Mouse (Mus musculus) CH12.LX (cell line): ENCODE results near the gene Elavl2. TPM values are rescaled to one million over a fixed set of nuclear protein-coding genes. Genes with fewer than 3 reads are reported as not detected.

Experiments
- DNase-seq: peaks from one replicate; pipeline ENCODE4 v3.0.0-alpha.2; 2013; ENCODE audit errors: extremely low read depth
- H3K27ac ChIP-seq: 2 replicates; pipeline ENCODE4 v1.5.1; 2012; ENCODE audit warnings: low read depth, mild to moderate bottlenecking, control low read depth, moderate library complexity; ENCODE audit not compliant: insufficient read depth
- H3K27me3 ChIP-seq: replicated peaks from 2 replicates; pipeline ENCODE3; 2012; ENCODE audit warnings: inconsistent platforms
- H3K36me3 ChIP-seq, 2 experiments: replicated peaks in 1 of 2; 2 replicates each; pipeline versions ENCODE3 to v1.6.1; 2012; ENCODE audit warnings: inconsistent platforms in 1 of 2, low read length in 1 of 2, mild to moderate bottlenecking in 1 of 2, mixed read lengths in 1 of 2, moderate library complexity in 1 of 2; ENCODE audit not compliant: control insufficient read depth in 1 of 2, insufficient read depth in 1 of 2
- H3K4me1 ChIP-seq, 2 experiments: 2 replicates each; pipeline ENCODE4 v1.6.1; 2012; ENCODE audit warnings: inconsistent platforms in 1 of 2, moderate library complexity in 1 of 2; ENCODE audit not compliant: insufficient read depth in 2 of 2, control insufficient read depth in 1 of 2
- H3K4me2 ChIP-seq: 2 replicates; pipeline ENCODE4 v1.6.1; 2012; ENCODE audit warnings: low read depth, mild to moderate bottlenecking, control low read depth; ENCODE audit not compliant: poor library complexity, insufficient read depth, severe bottlenecking
- H3K4me3 ChIP-seq, 3 experiments: fragments of 150-350 bp in 1 of 3; sonication (generic) in 1 of 3; replicated peaks in 1 of 3; 2 replicates each; pipeline versions ENCODE3 to v1.5.1; 2011 to 2012; ENCODE audit warnings: low read depth in 2 of 3, low read length in 2 of 3, mild to moderate bottlenecking in 2 of 3, moderate library complexity in 2 of 3, control low read depth in 1 of 3, improper control_type of control experiment in 1 of 3, inconsistent platforms in 1 of 3, mixed read lengths in 1 of 3; ENCODE audit not compliant: poor library complexity in 1 of 3
- H3K79me2 ChIP-seq: replicated peaks from 2 replicates; pipeline ENCODE4 v1.6.1; 2012; ENCODE audit warnings: mild to moderate bottlenecking, moderate library complexity; ENCODE audit not compliant: control insufficient read depth, poor library complexity, insufficient read depth, severe bottlenecking; ENCODE audit errors: extremely low read depth
- H3K9ac ChIP-seq: 2 replicates; pipeline ENCODE4 v1.6.1; 2012; ENCODE audit warnings: low read depth, mild to moderate bottlenecking, control low read depth, moderate library complexity; ENCODE audit not compliant: insufficient read depth
- H3K9me3 ChIP-seq: replicated peaks from 2 replicates; pipeline ENCODE3; 2012; ENCODE audit warnings: low read length, inconsistent platforms, mixed read lengths
- CHD1 ChIP-seq: IDR thresholded peaks from 2 replicates; pipeline ENCODE4 v1.6.1; 2012; ENCODE audit warnings: low read depth, low read length, improper control_type of control experiment, inconsistent platforms
- CHD2 ChIP-seq: IDR thresholded peaks from 2 replicates; pipeline ENCODE4 v1.6.1; 2011; ENCODE audit warnings: low read length, improper control_type of control experiment
- E2F4 ChIP-seq: IDR thresholded peaks from 2 replicates; pipeline ENCODE4 v1.6.1; 2011; ENCODE audit warnings: low read depth, low read length, improper control_type of control experiment; ENCODE audit not compliant: insufficient replicate concordance
- EP300 ChIP-seq: IDR thresholded peaks from 2 replicates; pipeline ENCODE4 v1.6.1; 2011; ENCODE audit warnings: low read length, improper control_type of control experiment
- GABPA ChIP-seq: IDR thresholded peaks from 2 replicates; pipeline ENCODE4 v1.6.1; 2012; ENCODE audit warnings: low read depth, low read length, improper control_type of control experiment, inconsistent platforms; ENCODE audit not compliant: insufficient replicate concordance
- JUND ChIP-seq: conservative IDR thresholded peaks from 2 replicates; pipeline ENCODE4 v1.6.1; 2011; ENCODE audit warnings: low read depth, low read length, improper control_type of control experiment
- KAT2A ChIP-seq: IDR thresholded peaks from 2 replicates; pipeline ENCODE4 v1.6.1; 2012; ENCODE audit warnings: low read length, improper control_type of control experiment, inconsistent platforms; ENCODE audit not compliant: insufficient replicate concordance
- MAFK ChIP-seq: IDR thresholded peaks from 2 replicates; pipeline ENCODE4 v1.6.1; 2011; ENCODE audit warnings: low read length, improper control_type of control experiment; ENCODE audit not compliant: insufficient replicate concordance
- MAX ChIP-seq: IDR thresholded peaks from 2 replicates; pipeline ENCODE4 v1.6.1; 2011; ENCODE audit warnings: low read length, improper control_type of control experiment
- MAZ ChIP-seq: IDR thresholded peaks from 2 replicates; pipeline ENCODE4 v1.6.1; 2012; ENCODE audit warnings: low read depth, mild to moderate bottlenecking, inconsistent platforms, low read length, improper control_type of control experiment, moderate library complexity
- MEF2A ChIP-seq: IDR thresholded peaks from 2 replicates; pipeline ENCODE4 v1.6.1; 2014; ENCODE audit warnings: low read depth, mild to moderate bottlenecking, inconsistent platforms, low read length, improper control_type of control experiment, borderline replicate concordance
- MXI1 ChIP-seq: IDR thresholded peaks from 2 replicates; pipeline ENCODE4 v1.6.1; 2011; ENCODE audit warnings: mild to moderate bottlenecking, low read depth, low read length, improper control_type of control experiment
- MYC ChIP-seq: IDR thresholded peaks from 2 replicates; pipeline ENCODE4 v1.6.1; 2011; ENCODE audit warnings: low read depth, mild to moderate bottlenecking, improper control_type of control experiment, low read length
- NELFE ChIP-seq: IDR thresholded peaks from 2 replicates; pipeline ENCODE4 v1.6.1; 2011; ENCODE audit warnings: low read depth, low read length, improper control_type of control experiment
- POLR2AphosphoS2 ChIP-seq: IDR thresholded peaks from 2 replicates; pipeline ENCODE4 v1.6.1; 2011; ENCODE audit warnings: low read depth, low read length, improper control_type of control experiment
- RAD21 ChIP-seq: IDR thresholded peaks from 2 replicates; pipeline ENCODE4 v1.6.1; 2011; ENCODE audit warnings: low read depth, mild to moderate bottlenecking, low read length, improper control_type of control experiment, moderate library complexity
- RCOR1 ChIP-seq: conservative IDR thresholded peaks from 2 replicates; pipeline ENCODE4 v1.6.1; 2012; ENCODE audit warnings: low read depth, mild to moderate bottlenecking, inconsistent platforms, low read length, improper control_type of control experiment
- SIN3A ChIP-seq: IDR thresholded peaks from 2 replicates; pipeline ENCODE4 v1.6.1; 2012; ENCODE audit warnings: low read length, improper control_type of control experiment, inconsistent platforms
- SMC3 ChIP-seq: IDR thresholded peaks from 2 replicates; pipeline ENCODE4 v1.6.1; 2011; ENCODE audit warnings: low read depth, low read length, improper control_type of control experiment
- TBP ChIP-seq: conservative IDR thresholded peaks from 2 replicates; pipeline ENCODE4 v1.6.1; 2011; ENCODE audit warnings: low read depth, low read length, improper control_type of control experiment
- TCF12 ChIP-seq: IDR thresholded peaks from 2 replicates; pipeline ENCODE4 v1.6.1; 2014; ENCODE audit warnings: low read depth, mild to moderate bottlenecking, inconsistent platforms, low read length, improper control_type of control experiment
- UBTF ChIP-seq: IDR thresholded peaks from 2 replicates; pipeline ENCODE4 v1.6.1; 2012; ENCODE audit warnings: low read depth, mild to moderate bottlenecking, inconsistent platforms, low read length, improper control_type of control experiment, moderate library complexity
- USF1 ChIP-seq: IDR thresholded peaks from 2 replicates; pipeline ENCODE4 v1.6.1; 2014; ENCODE audit warnings: low read depth, mild to moderate bottlenecking, inconsistent platforms, low read length, improper control_type of control experiment
- ZMIZ1 ChIP-seq: IDR thresholded peaks from 2 replicates; pipeline ENCODE4 v1.6.1; 2012; ENCODE audit warnings: low read depth, mild to moderate bottlenecking, inconsistent platforms, low read length, improper control_type of control experiment
- dilution Hi-C: fragments of 300-500 bp; cut with MboI; formaldehyde crosslinking; loops from 2 replicates; pipeline ENCODE4 v1.14.3; 2020; ENCODE audit warnings: low sequenced_read_pairs; ENCODE audit not compliant: extremely low pct_unique_long_range_greater_than_20kb, extremely low pct_ligation_motif_present
- in situ Hi-C: fragments of 300-500 bp; cut with MboI; formaldehyde crosslinking; loops from 3 replicates; pipeline ENCODE4 v1.14.3; 2019; ENCODE audit warnings: low sequenced_read_pairs, low pct_ligation_motif_present, low pct_unique_long_range_greater_than_20kb, mixed read lengths
- polyA plus RNA-seq: library from polyadenylated mRNA; unstranded; fragments of >175 nt; gene quantifications from 2 replicates; pipeline ENCODE4 v1.2.1, GENCODE M21; 2012; ENCODE audit warnings: low read depth; ENCODE audit not compliant: insufficient read length
- total RNA-seq, 2 experiments: library from RNA; depleted of rRNA; stranded (reverse); fragments of 300-350 nt in 1 of 2; fragments of >200 nt in 1 of 2; gene quantifications; 2 replicates each; pipeline ENCODE4 v1.2.3; 2012 to 2014

Elavl2 gene
- total and polyA plus RNA-seq, 3 experiments: not detected

- DNase-seq: no peak
- Histone ChIP-seq H3K27ac (no peak overlapping the region), H3K9ac (no peak overlapping the region), H3K36me3 (no peaks in the 10 kb centered on the region), H3K4me2 (no peak overlapping the region)
- in situ Hi-C loops: no loop called here
- TF ChIP-seq CHD2 (no peak), MAX (no peak), GABPA (no peak), POLR2AphosphoS2 (no peak), MAFK (no peak), SIN3A (no peak), MAZ (no peak), TBP (no peak), KAT2A (no peak), RCOR1 (no peak), UBTF (no peak), JUND (no peak), TCF12 (no peak), USF1 (no peak), MYC (no peak)
- TF ChIP-seq, all 38 proteins: peak for 0
- no peak overlapping the region for H3K4me3 ChIP-seq
- no peaks in the 10 kb centered on the region for H3K79me2 ChIP-seq
- no peaks in the 10 kb centered on the region for H3K4me1 ChIP-seq
- H3K9me3 ChIP-seq: peaks cover 40% of the 10 kb centered on the region
- dilution Hi-C loops: no loop called here
- no peaks in the 10 kb centered on the region for H3K27me3 ChIP-seq
Observed at GRCm38 (mm10) chr4:91379559-91379958, 21.0 kb downstream of the Elavl2 start.

GRCm38 (mm10) chr4:91376317-91376910 is 24.2 kb downstream of the Elavl2 start:
- H3K9me3 ChIP-seq: peaks cover 58% of the 10 kb centered on the region
- no peaks in the 10 kb centered on the region for H3K27me3 ChIP-seq
- in situ Hi-C loops: no loop called here
- no peaks in the 10 kb centered on the region for H3K4me1 ChIP-seq
- no peak overlapping the region for H3K9ac ChIP-seq
- no peak for DNase-seq
- H3K4me3 ChIP-seq: no peak overlapping the region
- H3K79me2 ChIP-seq: no peaks in the 10 kb centered on the region
- no peak for TF ChIP-seq GABPA
- TF ChIP-seq TCF12: no peak
- no peak for TF ChIP-seq UBTF
- TF ChIP-seq EP300: no peak
- TF ChIP-seq MYC: no peak
- no peak for TF ChIP-seq SIN3A
- TF ChIP-seq NELFE: no peak
- TF ChIP-seq RCOR1: no peak
- no peak for TF ChIP-seq RAD21
- no peak for TF ChIP-seq MXI1
- TF ChIP-seq SMC3: no peak
- no peak for TF ChIP-seq MAFK
- no peak for TF ChIP-seq CHD1
- no peak for TF ChIP-seq MEF2A
- no peak for TF ChIP-seq ZMIZ1
- no peak for TF ChIP-seq MAZ
- no peak for TF ChIP-seq E2F4
- TF ChIP-seq, all 38 proteins: peak for 0
- Histone ChIP-seq H3K4me2 (no peak overlapping the region), H3K36me3 (no peaks in the 10 kb centered on the region), H3K27ac (no peak overlapping the region)
- dilution Hi-C loops: no loop called here
